Mouse (Mus musculus) testis, postnatal 14 days (tissue): Measurements from ENCODE around the gene Satl1.
A peak's percentile ranks its signal among the peaks of the same experiment; 100 is the strongest.
"Not testable (repeated sequence)": the region's sequence is repeated elsewhere in the genome, so short reads cannot be mapped to it uniquely, and the experiment has no call there.

Experiments
- DNase-seq: peaks from one replicate; pipeline ENCODE4 v3.0.0; 2021; ENCODE audit warnings: low spot score

Satl1 gene

DNA sequence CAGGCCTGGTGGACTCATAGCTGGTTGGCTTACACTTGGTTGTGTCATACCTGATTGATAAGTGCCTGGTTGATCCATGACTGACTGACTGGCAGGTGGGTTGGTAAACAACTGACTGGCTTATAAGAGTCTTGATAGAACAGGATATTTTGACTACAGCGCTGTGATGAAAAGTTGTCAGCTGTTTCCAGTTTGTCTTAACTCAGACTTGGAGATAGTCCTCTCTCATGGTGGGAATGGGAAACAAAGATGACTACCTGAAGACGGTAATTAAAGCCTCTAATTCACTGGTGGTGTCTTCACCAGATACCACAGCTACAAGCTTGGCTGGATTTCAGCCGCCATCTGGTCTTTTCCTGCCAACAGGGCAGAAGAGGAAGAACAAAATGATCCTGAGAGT, at the start of gene Satl1:
Gene Satl1, minus strand, starts transcription at position 101 of the 400 bp plus-strand sequence.
- no peak for DNase-seq

GRCm38 (mm10) chrX:112438064-112438463, 31.5 kb upstream of the Satl1 start:
- no peak for DNase-seq

DNA sequence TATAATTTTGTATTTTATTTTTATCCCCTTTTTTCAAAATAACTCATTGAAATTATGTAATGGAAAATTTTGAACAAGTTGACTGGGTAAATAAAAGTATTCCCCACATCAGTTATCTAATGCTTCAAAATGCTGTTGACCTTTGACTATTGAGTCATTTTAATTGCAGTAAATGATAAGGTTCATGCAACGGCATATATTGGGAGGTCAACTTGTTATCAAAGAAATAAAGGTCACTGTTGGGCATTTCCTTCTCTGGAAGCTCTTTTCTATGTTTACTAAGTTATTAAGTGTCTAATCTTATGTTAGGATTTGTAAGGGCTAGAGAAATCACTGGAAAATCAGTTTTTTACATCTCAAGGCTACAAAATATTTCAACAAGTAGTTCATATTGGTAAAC, 31.0 kb upstream of the Satl1 start:
- DNase-seq, result no peak

- not testable (repeated sequence) for DNase-seq
Observed at GRCm38 (mm10) chrX:112422998-112423397, 16.4 kb upstream of the Satl1 start.

DNA sequence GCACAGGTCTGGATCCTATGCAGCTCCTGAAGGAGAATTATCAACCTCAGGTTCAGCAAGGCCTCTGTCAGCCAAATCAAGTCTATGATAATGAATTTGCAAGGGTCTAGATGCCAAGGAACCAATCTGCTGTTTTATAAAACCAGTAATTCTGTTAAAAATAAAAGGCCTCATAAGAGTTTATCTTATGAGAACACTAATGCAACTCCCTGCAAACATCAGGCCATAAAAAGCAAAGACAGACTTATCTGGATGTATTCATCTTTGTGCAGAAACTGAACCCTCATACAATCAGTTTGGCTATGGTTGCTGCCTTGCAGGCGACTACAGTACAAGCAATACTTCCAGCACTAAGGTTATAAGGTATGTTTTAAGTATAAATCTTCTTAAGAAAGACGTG, 5.7 kb upstream of the Satl1 start:
- DNase-seq, result no peak

DNA sequence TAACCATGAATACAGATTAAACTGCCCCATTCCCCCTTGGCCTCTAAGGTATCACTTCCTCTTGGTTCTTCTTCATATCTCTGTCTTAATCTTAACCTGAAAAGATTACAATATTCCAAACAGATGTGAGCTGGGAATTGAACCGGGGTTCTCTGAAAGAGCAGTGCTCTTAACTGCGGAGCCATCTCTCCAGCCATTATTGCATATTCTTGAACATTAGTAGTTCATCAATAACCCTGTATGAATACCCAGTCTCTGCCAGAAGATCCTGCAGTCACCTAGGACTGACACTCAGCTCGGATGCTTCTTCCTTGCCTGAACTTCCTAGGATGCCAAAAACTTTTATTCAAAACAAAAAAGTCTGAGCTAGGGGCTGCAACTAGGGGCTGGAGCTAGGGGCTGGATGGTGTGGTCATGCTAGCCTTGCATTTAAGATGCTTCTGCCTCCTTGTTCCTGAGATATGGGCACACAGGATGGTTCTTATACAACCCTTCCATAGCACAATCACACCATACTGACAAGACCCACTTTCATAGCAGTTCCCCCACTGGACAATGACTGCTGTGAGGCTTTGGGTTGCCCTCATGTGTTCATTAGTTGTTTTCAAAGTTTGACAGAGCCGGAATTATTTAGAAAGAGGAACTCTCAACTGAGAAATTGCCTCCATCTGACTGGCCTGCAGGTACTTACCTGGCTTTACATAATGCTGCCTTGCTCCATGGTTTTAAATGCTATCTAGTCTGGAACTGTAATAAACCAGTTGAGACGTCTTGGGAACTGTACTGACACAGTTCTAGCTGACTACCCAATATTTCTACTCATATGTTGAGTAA, 35.8 kb downstream of the Satl1 start:
- peak; percentile 44 for DNase-seq

GRCm38 (mm10) chrX:112368426-112368825, 38.2 kb downstream of the Satl1 start:
- no peak for DNase-seq

GRCm38 (mm10) chrX:112348395-112348791, 58.2 kb downstream of the Satl1 start:
- DNase-seq, result no peak

GRCm38 (mm10) chrX:112347467-112348394, 58.8 kb downstream of the Satl1 start:
- DNase-seq, result no peak

- DNase-seq, result no peak
Observed at GRCm38 (mm10) chrX:112339486-112339885, 67.1 kb downstream of the Satl1 start.
